Mouse (Mus musculus) cerebellum, adult (tissue): Measurements from ENCODE around the gene Ccnt1.

Experiments used
- ATAC-seq: cut with Nextera tagmentation; 2 replicates; pipeline ENCODE4 v1.9.2; 2017; ENCODE audit warnings: mild to moderate bottlenecking, moderate library complexity, mixed read lengths; ENCODE audit not compliant: insufficient number of reproducible peaks, low FRiP score, low TSS enrichment

Gene Ccnt1

DNA sequence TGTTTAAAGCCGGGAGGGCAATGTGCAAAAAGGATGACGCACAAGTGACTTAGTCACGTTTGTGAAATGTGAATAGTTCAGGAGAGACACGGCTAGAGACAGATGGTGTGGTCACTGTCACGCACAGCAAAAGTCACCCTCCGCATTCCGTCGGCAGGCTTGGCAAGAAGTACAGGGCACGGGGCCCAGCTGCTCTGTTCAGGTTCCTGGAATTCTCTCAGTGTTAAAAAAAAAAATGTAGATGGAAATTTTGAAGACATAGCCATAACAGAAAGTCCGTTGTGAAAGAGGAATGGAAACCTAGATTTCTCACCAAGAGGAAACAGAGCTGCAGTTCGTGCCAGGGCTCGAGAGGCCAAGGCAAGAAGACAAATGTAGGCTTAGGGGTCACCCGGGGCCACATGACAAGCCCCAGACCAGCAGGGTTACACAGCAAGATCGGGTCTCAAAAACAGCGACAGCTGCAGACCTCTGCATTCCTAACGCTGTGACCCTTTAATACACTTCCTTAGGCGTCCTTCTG lies 57.9 kb downstream of the Ccnt1 start:
- no peak for ATAC-seq

DNA sequence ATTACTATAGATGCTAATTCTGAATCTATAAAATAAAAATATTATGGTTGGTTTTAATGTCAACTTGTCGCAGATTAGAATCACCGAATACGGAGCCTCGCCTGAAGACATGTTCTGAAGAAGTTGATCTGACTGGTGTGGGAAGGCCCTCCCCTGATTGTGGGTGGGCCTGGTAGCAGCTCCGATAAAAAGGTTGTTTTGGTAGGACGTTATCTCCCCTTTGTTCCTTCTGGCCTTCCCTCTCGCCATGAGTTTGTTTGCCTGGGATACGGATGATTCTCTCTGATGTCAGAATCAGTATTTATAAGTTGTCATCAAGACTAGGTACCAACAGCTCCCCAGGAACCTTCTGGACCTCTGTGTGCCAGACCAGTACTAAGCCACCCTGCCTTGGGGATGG lies 58.5 kb downstream of the Ccnt1 start:
- no peak for ATAC-seq

DNA sequence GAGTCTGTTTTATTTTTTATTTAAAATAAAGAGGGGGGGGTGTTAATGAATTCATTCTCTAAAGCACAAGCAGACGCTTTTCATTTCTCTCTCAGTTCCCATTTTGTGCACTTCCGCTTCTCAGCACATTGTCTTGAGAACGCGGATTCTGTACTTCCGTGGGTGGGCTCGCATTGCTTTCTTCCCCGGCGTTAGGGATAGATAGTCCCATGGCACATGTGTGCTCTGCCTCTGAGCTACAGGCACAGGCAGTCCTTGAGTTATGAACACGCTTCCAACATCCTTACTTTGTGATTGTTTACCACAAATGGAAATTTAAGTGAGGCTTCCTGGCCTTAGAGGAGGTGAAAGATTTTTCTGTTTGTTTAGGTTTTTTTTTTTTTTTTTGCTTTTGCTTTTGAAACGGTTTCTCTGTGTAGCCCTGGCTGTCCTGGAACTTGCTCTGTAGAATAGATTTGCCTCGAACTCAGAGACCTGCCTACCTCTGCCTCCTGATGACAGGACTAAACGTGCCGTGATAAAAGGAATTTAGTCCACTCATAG lies 59.3 kb downstream of the Ccnt1 start:
- no peak for ATAC-seq

DNA sequence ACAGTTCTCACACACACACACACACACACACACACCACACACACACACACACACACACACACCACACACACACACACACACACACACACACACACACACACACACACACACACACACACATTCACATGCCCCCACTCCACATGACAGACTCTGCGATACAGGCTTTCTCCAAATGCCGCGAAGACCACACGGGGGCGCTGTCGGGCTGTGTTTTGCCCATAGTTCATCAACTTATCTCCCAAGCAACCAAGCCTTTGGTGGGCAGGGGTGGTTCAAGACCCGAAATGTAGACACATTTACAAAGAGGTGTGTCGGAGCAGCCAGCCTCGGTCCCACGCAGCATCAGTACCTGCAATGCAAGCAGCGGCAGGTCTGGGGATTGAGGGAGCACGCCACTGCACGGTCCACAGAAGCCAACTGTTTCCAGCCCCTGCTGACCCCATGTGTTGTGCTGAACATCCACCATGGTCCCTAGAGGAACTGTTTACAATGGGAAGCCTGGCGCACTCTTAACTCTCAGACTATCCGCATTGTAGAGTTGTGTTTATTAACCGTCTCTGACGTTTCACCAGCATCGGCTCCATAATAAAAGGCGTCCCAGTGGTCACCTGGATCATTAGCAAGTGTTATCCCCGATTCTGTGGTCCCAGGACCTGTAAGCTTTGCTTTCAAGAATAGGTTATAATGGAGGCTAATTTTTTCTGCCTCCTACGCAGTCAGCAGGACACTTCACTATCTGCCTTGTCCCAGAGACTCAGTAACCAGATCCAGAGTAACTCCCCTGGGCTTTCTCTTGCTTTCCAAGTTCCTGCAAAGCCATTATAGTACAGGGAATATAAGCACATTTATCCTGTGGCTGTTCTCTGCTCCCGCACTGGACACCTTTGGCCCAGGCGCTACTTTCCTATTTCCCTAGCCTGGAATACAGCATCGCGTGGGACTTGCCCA lies 60.0 kb downstream of the Ccnt1 start:
- ATAC-seq = no peak; the same call in 1 of the 2 replicates

DNA sequence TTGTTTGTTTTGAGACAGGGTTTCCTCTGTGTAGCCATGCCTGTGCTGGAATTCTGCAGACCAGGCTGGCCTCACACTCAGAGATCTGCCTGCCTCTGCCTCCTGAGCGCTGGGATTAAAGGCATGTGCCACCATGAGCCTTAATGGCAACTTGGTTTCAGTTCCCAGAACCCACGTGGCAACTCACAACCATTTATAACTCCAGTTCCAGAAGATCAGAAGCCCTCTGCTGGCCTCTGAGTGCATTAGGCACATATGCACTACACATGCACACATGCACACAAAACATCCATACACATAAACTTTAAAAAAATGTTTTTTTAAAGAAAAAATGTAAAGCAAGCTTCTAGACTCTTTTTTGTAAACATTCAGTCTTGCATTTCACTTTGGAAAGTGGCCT lies 61.3 kb downstream of the Ccnt1 start:
- ATAC-seq = no peak

DNA sequence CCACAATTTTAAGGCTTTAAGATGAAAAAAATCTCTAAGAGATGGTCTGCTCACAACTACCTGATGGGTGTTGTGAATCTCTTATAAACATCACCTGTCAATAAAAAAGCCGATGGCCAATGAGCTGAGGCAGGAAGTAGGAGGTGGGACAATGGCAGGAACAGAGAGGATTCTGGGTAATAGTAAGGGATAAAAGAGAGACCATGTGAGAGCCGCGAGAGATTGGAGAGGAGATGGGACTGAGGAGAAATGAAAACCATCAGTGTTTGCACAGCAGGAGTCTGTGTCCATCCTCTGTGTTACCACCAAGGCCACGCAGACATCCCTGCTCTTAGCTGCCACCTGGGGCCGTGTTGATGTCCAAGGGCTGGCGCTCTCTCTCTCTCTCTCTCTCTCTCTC lies 63.4 kb downstream of the Ccnt1 start:
- no peak for ATAC-seq

DNA sequence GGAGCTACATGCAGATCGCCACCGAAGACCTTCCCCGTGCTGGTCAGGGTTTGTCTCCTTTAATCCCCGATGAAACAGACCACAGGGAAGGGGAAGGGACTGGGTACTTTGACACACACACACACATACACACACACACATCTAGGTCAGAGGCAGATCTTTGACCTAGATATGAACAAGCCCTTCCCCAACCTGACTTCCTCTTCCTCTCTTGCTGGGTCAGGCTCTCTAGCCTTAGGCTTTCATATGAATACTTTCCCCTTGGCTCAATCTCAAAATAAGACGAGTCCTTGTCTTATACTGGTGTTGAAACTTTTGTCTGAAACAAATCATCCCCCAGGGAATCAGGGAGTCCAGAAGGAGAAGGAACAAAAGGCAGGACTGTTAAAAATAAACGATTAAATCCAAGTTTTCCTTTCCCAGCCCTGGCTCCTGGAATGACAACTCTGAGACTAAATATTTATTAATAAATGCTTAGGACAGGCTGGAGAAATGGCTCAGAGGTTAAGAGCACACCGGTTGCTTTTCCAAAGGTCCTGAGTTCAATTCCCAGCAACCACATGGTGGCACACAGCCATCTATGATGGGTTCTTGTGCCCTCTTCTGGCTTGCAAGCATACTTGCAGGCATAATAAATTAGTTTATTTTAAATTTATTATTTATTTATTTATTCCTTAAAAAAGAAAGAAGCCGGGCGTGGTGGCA lies 64.3 kb downstream of the Ccnt1 start:
- ATAC-seq = no peak

DNA sequence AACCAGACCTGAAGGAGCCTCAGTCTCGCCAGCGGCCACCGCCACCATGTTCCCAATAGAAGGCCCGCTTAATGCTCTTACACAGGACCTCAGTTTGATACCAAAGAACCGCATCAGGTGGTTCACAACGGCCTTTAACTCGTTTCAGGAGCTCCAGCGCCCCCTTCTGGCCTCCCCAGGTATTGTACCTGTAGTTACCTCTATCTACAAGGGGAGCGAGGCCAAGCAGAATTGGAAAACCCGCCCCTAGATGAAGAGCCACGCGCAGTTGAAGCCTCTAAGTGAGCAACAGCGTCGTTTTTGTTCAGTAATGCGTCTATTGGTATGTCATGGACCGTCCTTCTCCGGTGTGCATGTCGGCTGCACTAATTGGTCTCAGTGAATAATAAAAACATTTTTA lies 66.2 kb downstream of the Ccnt1 start:
- no peak for ATAC-seq

DNA sequence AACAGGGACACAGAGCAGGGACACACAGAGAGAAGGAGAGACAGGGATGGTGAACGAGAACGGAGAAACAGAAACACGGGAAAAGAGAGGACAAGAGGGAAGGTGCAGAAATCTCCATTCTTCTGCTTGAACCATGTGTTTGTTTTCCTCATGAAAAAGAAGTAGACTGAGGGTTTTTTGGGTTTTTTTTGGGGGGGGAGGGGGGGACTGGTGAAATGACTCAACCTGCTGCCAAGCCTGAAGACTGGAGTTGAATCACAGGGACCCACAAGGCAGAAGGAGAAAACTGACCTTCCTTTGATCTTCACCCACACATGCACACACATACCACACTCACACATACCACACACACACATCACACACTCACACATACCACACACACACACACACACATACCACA lies 67.4 kb downstream of the Ccnt1 start:
- no peak for ATAC-seq

DNA sequence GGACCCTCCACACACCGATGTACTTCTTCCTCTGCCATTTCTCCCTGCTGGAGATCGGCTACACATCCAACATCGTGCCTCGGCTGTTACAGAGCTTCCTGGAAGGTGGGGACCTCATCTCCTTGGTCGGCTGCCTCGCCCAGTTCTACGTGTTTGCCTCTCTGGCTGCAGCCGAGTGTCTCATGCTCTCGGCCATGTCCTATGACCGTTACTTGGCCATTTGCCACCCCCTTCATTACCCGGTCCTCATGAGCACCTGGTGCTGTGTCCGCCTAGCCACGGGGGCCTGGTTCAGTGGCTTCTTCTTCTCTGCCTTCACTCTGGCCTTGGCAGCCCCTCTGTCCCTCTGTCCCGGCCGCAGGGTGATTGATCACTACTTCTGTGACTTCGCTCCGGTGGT lies 73.1 kb downstream of the Ccnt1 start:
- no peak for ATAC-seq

DNA sequence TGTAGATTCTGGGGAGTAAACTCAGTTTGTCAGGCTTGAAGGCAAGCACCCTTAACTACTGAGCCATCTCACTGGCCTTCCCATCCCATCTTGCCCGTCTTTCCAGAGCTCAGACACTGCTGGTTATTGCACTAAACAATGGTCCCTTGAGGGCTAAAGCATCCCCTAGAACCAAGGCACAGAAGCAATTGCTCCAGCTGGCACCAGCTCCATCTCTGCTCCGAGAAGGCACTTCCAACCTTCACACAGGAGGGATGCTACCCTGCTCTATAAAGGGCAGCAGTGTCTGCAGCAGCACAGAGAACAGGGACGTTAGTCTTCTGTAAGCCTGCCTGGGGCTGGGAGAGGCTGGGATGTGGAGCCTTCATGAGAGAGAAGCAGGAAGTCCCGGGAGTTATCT lies 78.6 kb downstream of the Ccnt1 start, which contains the start of gene Olfr279:
Gene Olfr279, plus strand, starts transcription at position 301 of the 400 bp plus-strand sequence.
- ATAC-seq = no peak

DNA sequence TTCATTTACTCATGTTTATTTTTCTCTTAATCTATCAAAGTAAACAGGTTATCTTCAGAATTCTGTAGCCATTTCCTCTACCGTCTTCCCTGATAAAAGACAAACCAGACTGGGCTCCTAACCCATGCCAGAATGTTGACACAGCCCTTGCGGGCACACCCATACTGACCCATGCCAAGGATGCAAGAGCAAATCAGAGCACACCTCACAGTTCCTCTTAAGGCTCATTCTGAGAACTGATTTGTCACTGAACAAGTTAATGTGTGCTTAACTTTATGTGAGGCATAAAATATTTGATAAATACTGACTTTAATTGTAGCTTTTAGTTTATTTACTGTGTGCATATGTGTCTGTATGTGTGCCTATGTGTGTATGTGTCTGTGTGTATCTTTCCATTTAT lies 79.4 kb downstream of the Ccnt1 start:
- ATAC-seq = no peak
